Mouse (Mus musculus) bone marrow, adult 2 months (tissue): ENCODE results near the gene Gm17455. TPM values are rescaled to one million over a fixed set of nuclear protein-coding genes. Genes with fewer than 3 reads are reported as not detected.

Source experiments
- H3K27ac ChIP-seq: fragments of 200-500 bp; 2 replicates; pipeline ENCODE4 v1.5.1; 2012; ENCODE audit warnings: low read depth, mild to moderate bottlenecking, control low read depth, inconsistent platforms, low read length; ENCODE audit not compliant: control insufficient read depth, poor library complexity, insufficient read depth
- H3K4me1 ChIP-seq: fragments of 200-500 bp; 2 replicates; pipeline ENCODE4 v1.6.1; 2011; ENCODE audit warnings: low read length; ENCODE audit not compliant: control insufficient read depth, insufficient read depth
- H3K4me3 ChIP-seq: fragments of 200-500 bp; replicated peaks from 2 replicates; pipeline ENCODE3; 2011; ENCODE audit warnings: mild to moderate bottlenecking, low read depth, low read length, control low read depth; ENCODE audit not compliant: control insufficient read depth
- CTCF ChIP-seq: fragments of 200-500 bp; IDR thresholded peaks from 2 replicates; pipeline ENCODE4 v1.5.1; 2011; ENCODE audit warnings: low read length, control low read depth; ENCODE audit not compliant: control insufficient read depth, insufficient read depth
- POLR2A ChIP-seq: fragments of 200-500 bp; IDR thresholded peaks from 2 replicates; pipeline ENCODE4 v1.6.1; 2011; ENCODE audit warnings: low read depth, mild to moderate bottlenecking, control low read depth, low read length, borderline replicate concordance; ENCODE audit not compliant: control insufficient read depth
- WGBS: fragments of 180-500 bp; shearing (Covaris S2); methylation state at CpG from one replicate; pipeline ENCODE4 v1.1.7; 2018; 5-methylcytosine and 5-hydroxymethylcytosine counted together
- polyA plus RNA-seq: library from polyadenylated mRNA; stranded (reverse); fragments of >200 nt; gene quantifications from 2 replicates; pipeline ENCODE4 v1.2.4, GENCODE M21; 2011; ENCODE audit warnings: low replicate concordance; ENCODE audit not compliant: missing spikeins, insufficient read depth, insufficient read length

Gene Gm17455
- polyA plus RNA-seq, 1 experiment = 6.0 TPM

DNA sequence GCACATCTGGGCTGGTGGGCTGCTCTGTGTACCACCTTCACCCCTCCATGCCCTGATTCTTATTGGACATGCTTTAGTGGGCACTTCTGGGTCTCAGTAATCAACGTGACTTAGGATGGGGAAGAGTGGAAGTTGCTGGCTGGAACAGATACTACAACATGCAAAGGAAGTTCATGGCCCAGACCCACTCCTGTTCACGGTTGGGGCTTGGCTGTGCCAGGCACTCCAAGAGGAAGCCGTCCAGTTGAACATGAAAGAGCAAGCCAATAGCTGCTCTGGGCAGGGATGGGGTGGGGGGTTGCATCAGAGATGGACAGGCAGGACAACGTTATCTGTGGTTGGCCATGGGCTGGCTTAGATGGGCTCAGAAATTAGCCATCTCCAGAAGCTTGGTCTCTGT lies 31.6 kb upstream of the Gm17455 start:
- 25% methylated on average over 4 of the region's 4 CpGs for WGBS
- peaks cover 40% of the 10 kb centered on the region for H3K4me1 ChIP-seq
- TF ChIP-seq CTCF = no peak
- TF ChIP-seq POLR2A = no peak
- peak overlapping the region; percentile 84 for H3K27ac ChIP-seq
- no peak overlapping the region for H3K4me3 ChIP-seq

DNA sequence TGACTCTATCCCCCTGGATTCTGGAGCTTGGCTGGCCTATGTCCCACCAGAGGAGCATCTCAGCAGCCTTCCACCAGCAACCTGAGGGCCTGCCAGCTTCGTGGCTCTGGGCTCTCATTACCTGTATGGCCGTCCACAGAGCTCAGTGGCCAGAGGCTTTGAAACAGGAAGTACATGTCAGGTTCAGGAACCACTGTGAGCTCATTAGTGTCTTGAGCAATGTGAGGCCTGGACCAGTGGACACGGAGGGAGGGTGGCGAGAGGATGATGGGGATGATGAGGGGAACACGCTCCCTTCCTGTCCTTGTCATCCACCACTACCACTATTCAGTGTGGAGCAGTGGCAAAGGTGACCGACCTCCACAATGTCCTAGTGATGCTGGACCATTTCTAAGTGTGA lies 30.1 kb upstream of the Gm17455 start:
- 39% methylated on average over 6 of the region's 6 CpGs for WGBS

DNA sequence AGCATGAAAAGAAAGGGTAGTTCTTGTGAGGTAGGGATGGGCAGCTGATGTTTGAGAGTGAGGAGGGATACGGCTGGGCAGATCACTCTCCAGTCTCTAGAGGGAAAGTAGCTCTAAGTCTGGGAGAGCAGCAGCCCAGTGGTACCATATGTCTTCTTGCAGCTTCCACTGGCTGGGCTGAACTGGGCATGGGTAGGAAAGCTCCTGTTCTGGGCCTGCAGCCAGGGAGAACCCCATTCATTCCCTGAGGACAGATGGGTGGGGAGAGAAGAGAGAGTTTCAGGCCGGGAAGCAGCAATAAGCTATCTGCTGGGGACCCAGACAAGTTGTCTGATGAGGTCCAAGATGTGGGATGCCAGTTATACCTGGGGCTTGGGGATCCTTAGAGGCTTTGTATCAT lies 29.4 kb upstream of the Gm17455 start:
- H3K27ac ChIP-seq = peak overlapping the region; percentile 53
- TF ChIP-seq POLR2A = no peak
- no peak overlapping the region for H3K4me3 ChIP-seq
- 76% methylated on average over 2 of the region's 2 CpGs for WGBS
- peaks cover 43% of the 10 kb centered on the region for H3K4me1 ChIP-seq

More for the DNA sequence above, 30.1 kb upstream of the Gm17455 start:
- no peak for TF ChIP-seq POLR2A
- no peak for TF ChIP-seq CTCF
- H3K27ac ChIP-seq = peak overlapping the region; percentile 84
- H3K4me1 ChIP-seq = peaks cover 40% of the 10 kb centered on the region
- peak overlapping the region; percentile 1 for H3K4me3 ChIP-seq

DNA sequence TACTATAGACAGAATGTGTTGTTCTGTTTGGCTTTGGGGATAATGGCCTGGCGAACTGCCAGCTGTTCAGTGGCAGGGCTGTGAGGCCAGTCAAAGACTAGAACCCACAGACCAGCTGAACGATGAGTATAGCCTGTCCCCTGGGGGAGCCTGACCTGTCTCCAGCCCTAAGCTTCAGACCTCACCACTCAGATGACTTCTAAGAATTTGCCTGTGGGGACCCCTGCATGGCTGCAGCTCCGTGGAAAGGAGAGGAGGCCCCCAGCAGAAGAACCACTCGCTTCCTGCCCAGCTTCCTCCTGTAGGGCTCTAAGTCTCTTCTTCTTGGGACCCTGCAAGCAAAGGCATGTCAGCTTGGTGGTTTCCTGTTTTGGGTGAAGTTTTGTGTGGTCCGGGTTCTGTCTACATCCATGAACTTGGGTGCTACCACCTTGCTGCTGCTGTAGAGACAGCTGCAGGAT lies 28.9 kb upstream of the Gm17455 start:
- peak overlapping the region; percentile 53 for H3K27ac ChIP-seq
- no peak overlapping the region for H3K4me3 ChIP-seq
- H3K4me1 ChIP-seq = peaks cover 40% of the 10 kb centered on the region
- WGBS = 6% methylated on average over 5 of the region's 5 CpGs
- TF ChIP-seq POLR2A = no peak
- TF ChIP-seq CTCF = no peak

DNA sequence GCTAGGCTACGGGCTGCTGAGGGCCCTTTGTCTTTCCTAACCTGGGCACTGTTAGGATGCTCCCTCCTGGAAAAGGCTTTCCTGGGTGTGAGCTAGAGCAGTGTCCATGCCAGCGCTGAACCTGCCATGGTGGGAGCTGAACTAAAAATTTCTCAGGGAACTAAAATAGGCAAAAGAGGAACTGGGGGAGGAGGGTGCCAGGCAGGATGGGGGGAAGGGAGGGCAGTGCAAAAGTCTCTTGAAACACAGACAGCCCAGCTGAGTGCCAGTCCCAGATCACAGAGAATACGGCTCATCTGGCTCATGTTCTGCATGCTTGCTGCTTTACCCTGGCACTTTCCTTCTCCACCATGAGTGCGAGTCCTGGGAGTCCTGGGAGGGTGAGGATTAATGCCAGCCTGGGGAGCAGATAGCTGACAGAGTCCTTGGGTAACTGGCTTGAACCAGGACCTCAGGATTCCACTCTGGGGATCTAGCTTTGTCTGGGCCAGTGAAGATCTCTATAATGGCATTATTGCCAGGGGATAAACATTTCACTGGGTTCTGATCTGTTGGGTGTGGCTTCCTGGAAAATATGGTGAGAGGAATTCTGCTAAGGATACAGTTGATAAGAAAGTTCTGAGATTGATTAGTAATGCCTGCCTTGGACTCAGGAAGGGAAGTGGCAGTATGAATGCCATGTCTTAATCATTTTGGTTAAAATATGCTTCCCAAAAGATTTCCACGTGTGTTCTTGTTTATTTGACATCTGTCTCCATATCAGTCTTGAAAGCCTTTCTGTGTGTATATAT lies 27.7 kb upstream of the Gm17455 start:
- peak overlapping the region; percentile 25 for H3K4me3 ChIP-seq
- 7% methylated on average over 5 of the region's 5 CpGs for WGBS
- peak overlapping the region; percentile 67 for H3K27ac ChIP-seq
- peaks cover 39% of the 10 kb centered on the region for H3K4me1 ChIP-seq
- TF ChIP-seq POLR2A = no peak
- no peak for TF ChIP-seq CTCF

DNA sequence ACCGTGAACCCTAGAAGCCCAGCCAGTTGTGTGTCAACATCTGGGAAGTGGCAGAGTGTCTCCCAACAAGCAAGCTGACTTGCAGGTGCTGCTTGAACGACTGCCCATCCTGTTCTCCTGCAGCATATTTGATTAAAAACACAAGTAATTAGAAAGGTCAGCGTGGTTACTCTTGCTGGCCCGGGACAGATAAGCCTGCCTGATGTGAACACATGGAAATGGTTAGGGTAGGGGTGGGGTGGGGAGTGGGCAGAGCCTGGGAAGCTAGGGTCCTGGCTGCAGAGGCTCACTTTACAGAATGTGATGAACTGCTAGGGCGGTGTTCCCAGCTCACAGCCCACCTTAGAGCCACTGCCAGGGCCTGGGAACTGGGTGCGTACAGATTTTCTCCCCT lies 26.0 kb upstream of the Gm17455 start:
- no peak overlapping the region for H3K4me3 ChIP-seq
- WGBS = 49% methylated on average over 6 of the region's 6 CpGs
- H3K4me1 ChIP-seq = peaks cover 30% of the 10 kb centered on the region
- no peak for TF ChIP-seq POLR2A
- no peak for TF ChIP-seq CTCF
- no peak overlapping the region for H3K27ac ChIP-seq

DNA sequence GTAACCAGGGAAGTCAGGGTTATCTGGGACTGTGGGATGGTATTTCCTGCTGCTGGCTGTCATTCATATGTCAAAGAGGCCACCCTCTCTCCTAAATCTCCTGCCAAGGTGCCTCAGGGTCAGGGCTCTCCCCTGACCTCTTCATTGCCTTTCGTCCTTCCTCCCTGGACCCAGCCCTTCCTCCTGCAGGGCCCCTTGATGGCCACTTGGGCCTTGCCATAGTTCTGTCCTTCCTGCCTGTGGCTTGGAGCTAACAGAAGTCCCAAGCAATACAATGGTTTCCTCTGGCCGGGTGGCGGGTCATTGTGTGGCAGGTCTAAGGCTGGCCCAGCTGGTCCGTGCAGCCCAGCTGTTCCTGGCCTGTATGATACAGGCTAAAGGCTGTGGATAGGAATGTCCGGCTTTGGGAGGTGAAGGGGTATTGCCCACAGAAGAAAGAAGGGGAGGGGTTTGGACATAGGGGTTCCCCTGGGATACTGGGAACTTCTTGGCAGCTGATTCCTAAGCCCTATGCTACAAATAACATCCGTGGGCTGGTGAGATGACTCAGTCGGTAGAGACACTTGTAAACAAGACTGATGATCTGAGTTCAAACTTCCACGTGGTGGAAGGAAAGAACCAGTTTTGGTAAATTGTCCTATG lies 25.5 kb upstream of the Gm17455 start:
- TF ChIP-seq CTCF = 0 out of 2 replicates have a peak, but pooled peaks have one; percentile 20
- TF ChIP-seq POLR2A = no peak
- no peak overlapping the region for H3K4me3 ChIP-seq
- WGBS = 50% methylated on average over 8 of the region's 8 CpGs
- H3K27ac ChIP-seq = peak overlapping the region; percentile 15; the same call in 1 of the 2 replicates
- H3K4me1 ChIP-seq = peaks cover 27% of the 10 kb centered on the region

DNA sequence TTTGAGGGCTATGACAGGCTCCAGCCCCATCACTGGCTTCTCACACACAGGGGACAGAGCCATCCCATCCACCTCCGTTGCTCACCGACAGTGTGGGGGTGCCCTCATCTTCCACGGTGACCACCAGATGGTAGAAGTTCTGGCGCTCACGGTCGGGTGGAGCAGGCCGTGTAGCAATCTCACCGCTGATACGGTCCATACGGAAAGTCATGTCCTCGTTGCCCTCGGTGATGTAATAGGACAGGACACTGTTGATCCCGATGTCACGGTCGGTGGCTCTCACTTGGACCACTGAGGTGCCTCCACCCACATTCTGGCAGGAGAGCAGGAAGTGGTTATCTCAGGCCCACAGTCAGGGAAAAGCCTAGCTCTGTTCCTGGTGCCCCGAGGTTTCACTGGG lies 22.8 kb upstream of the Gm17455 start:
- TF ChIP-seq CTCF = no peak
- TF ChIP-seq POLR2A = no peak
- 45% methylated on average over 16 of the region's 16 CpGs for WGBS
- Histone ChIP-seq H3K4me3 (no peak overlapping the region), H3K27ac (no peak overlapping the region), H3K4me1 (peaks cover 18% of the 10 kb centered on the region)
